Mouse (Mus musculus): ENCODE results near the gene Gm10974. TPM values are rescaled to one million over a fixed set of nuclear protein-coding genes. Genes with fewer than 3 reads are reported as not detected.

The Gm10974 gene
- total and polyA plus RNA-seq, 2 experiments from 2014 or later = not detected

- Histone ChIP-seq H3K27me3 (ENCODE audit: control insufficient read depth, insufficient read depth, low read length) (no peaks in the 10 kb centered on the region), H3K9ac (replicated peaks; ENCODE audit: low read depth, low read length) (no peak overlapping the region), H3K36me3 (replicated peaks; ENCODE audit: control insufficient read depth, insufficient read depth, low read length) (no peaks in the 10 kb centered on the region), H3K27ac (ENCODE audit: low read depth) (no peak overlapping the region), H3K4me1 (ENCODE audit: control insufficient read depth, insufficient read depth) (no peaks in the 10 kb centered on the region), H3K9me3 (replicated peaks; ENCODE audit: control insufficient read depth, low read length) (no peaks in the 10 kb centered on the region), H3K4me3 (ENCODE audit: low read depth, low read length) (no peak overlapping the region), H3K4me2 (ENCODE audit: low read depth, low read length) (no peak overlapping the region)
- TF ChIP-seq CTCF (IDR thresholded peaks at IDR 0.05; ENCODE audit: low read depth) (no peak), EP300 (IDR thresholded peaks at IDR 0.05; ENCODE audit: low read depth) (no peak)
- WGBS = 80% methylated on average over 10 of the region's 10 CpGs
- DNase-seq (ENCODE audit: low spot score) (no peak), ATAC-seq (ENCODE audit: insufficient read depth, low read depth) (no peak)
These were observed 17.1 kb upstream of the Gm10974 start for GRCm38 (mm10) chr7:66348588-66348987.

GRCm38 (mm10) chr7:66349670-66350069 is 16.0 kb upstream of the Gm10974 start:
- H3K9me3 ChIP-seq (replicated peaks; ENCODE audit: control insufficient read depth, low read length) = no peaks in the 10 kb centered on the region

DNA sequence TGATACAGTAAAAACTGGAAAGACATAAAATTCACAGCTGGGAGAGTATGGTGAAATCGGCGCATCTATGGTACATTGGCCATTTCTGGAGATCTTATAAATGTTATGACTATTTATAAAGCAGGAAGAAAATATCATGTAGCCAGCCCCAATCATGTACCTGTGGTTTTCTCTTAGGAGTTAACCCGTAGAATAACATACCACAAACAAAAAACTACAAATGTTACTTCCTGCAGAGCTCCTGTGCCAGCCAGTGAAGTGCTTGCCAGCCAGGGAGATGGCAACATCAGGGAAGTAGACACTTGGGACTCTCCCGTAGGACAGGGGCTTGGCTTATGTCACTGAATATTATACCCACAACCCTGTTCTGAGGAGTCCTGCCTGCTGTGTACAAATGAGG is 14.6 kb upstream of the Gm10974 start:
- no peak overlapping the region for H3K9ac ChIP-seq (replicated peaks; ENCODE audit: low read depth, low read length)
- no peak overlapping the region for H3K4me3 ChIP-seq (ENCODE audit: low read depth, low read length)
- H3K9me3 ChIP-seq (replicated peaks; ENCODE audit: control insufficient read depth, low read length) = no peaks in the 10 kb centered on the region
- H3K36me3 ChIP-seq (replicated peaks; ENCODE audit: control insufficient read depth, insufficient read depth, low read length) = no peaks in the 10 kb centered on the region
- no peaks in the 10 kb centered on the region for H3K27me3 ChIP-seq (ENCODE audit: control insufficient read depth, insufficient read depth, low read length)
- no peaks in the 10 kb centered on the region for H3K4me1 ChIP-seq (ENCODE audit: control insufficient read depth, insufficient read depth)
- H3K4me2 ChIP-seq (ENCODE audit: low read depth, low read length) = no peak overlapping the region
- DNase-seq (ENCODE audit: low spot score) (no peak), ATAC-seq (ENCODE audit: insufficient read depth, low read depth) (no peak)
- 75% methylated on average over 4 of the region's 4 CpGs for WGBS
- no peak overlapping the region for H3K27ac ChIP-seq (ENCODE audit: low read depth)
- no peak for TF ChIP-seq CTCF (IDR thresholded peaks at IDR 0.05; ENCODE audit: low read depth)
- no peak for TF ChIP-seq EP300 (IDR thresholded peaks at IDR 0.05; ENCODE audit: low read depth)

More at GRCm38 (mm10) chr7:66349670-66350069, 16.0 kb upstream of the Gm10974 start:
- no peak overlapping the region for H3K27ac ChIP-seq (ENCODE audit: low read depth)
- H3K4me1 ChIP-seq (ENCODE audit: control insufficient read depth, insufficient read depth) = no peaks in the 10 kb centered on the region
- no peak overlapping the region for H3K9ac ChIP-seq (replicated peaks; ENCODE audit: low read depth, low read length)
- no peak overlapping the region for H3K4me2 ChIP-seq (ENCODE audit: low read depth, low read length)
- 59% methylated on average over 11 of the region's 11 CpGs for WGBS
- H3K36me3 ChIP-seq (replicated peaks; ENCODE audit: control insufficient read depth, insufficient read depth, low read length) = no peaks in the 10 kb centered on the region
- TF ChIP-seq EP300 (IDR thresholded peaks at IDR 0.05; ENCODE audit: low read depth) (no peak), CTCF (IDR thresholded peaks at IDR 0.05; ENCODE audit: low read depth) (no peak)
- ATAC-seq (ENCODE audit: insufficient read depth, low read depth) (no peak), DNase-seq (ENCODE audit: low spot score) (no peak)
- H3K27me3 ChIP-seq (ENCODE audit: control insufficient read depth, insufficient read depth, low read length) = no peaks in the 10 kb centered on the region
- no peak overlapping the region for H3K4me3 ChIP-seq (ENCODE audit: low read depth, low read length)

DNA sequence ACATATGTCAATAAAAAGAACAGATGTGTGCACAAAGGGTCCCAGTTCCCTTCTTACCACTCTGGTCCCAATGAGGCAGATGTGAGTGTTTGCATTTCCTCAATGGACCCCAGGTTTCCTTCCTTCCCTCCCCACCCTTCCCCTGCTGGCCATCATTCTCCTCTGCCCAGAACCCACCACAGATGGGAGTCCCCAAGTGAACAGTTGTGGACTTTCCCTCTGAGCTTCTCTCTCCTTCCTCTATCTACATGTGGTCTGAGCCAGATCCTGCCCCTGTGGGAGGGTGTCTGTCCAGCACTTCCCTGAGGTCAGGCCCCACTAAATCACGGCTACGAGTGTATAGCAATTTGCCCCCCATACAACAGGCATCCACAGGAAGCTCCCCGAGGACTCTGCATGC is 10.8 kb upstream of the Gm10974 start:
- Histone ChIP-seq H3K4me1 (ENCODE audit: control insufficient read depth, insufficient read depth) (no peaks in the 10 kb centered on the region), H3K9ac (replicated peaks; ENCODE audit: low read depth, low read length) (no peak overlapping the region), H3K4me2 (ENCODE audit: low read depth, low read length) (no peak overlapping the region), H3K27ac (ENCODE audit: low read depth) (no peak overlapping the region), H3K36me3 (replicated peaks; ENCODE audit: control insufficient read depth, insufficient read depth, low read length) (peaks cover 2% of the 10 kb centered on the region; the same call in 1 of the 2 replicates), H3K4me3 (ENCODE audit: low read depth, low read length) (no peak overlapping the region), H3K9me3 (replicated peaks; ENCODE audit: control insufficient read depth, low read length) (no peaks in the 10 kb centered on the region), H3K27me3 (ENCODE audit: control insufficient read depth, insufficient read depth, low read length) (no peaks in the 10 kb centered on the region)
- TF ChIP-seq CTCF (IDR thresholded peaks at IDR 0.05; ENCODE audit: low read depth) = no peak
- TF ChIP-seq EP300 (IDR thresholded peaks at IDR 0.05; ENCODE audit: low read depth) = no peak
- DNase-seq (ENCODE audit: low spot score) = no peak
- no peak for ATAC-seq (ENCODE audit: insufficient read depth, low read depth)
- 46% methylated on average over 3 of the region's 3 CpGs for WGBS

GRCm38 (mm10) chr7:66355791-66356522 is 9.7 kb upstream of the Gm10974 start:
- Histone ChIP-seq H3K9me3 (replicated peaks; ENCODE audit: control insufficient read depth, low read length) (peaks cover 7% of the 10 kb centered on the region; the same call in 1 of the 2 replicates), H3K27ac (ENCODE audit: low read depth) (no peak overlapping the region), H3K4me3 (ENCODE audit: low read depth, low read length) (no peak overlapping the region), H3K36me3 (replicated peaks; ENCODE audit: control insufficient read depth, insufficient read depth, low read length) (peaks cover 10% of the 10 kb centered on the region; the same call in 1 of the 2 replicates), H3K9ac (replicated peaks; ENCODE audit: low read depth, low read length) (no peak overlapping the region), H3K27me3 (ENCODE audit: control insufficient read depth, insufficient read depth, low read length) (no peaks in the 10 kb centered on the region), H3K4me1 (ENCODE audit: control insufficient read depth, insufficient read depth) (no peaks in the 10 kb centered on the region), H3K4me2 (ENCODE audit: low read depth, low read length) (no peak overlapping the region)
- 85% methylated on average over 8 of the region's 8 CpGs for WGBS
- TF ChIP-seq EP300 (IDR thresholded peaks at IDR 0.05; ENCODE audit: low read depth) (no peak), CTCF (IDR thresholded peaks at IDR 0.05; ENCODE audit: low read depth) (no peak)
- ATAC-seq (ENCODE audit: insufficient read depth, low read depth) (no peak), DNase-seq (ENCODE audit: low spot score) (no peak)

- Histone ChIP-seq H3K27me3 (ENCODE audit: control insufficient read depth, insufficient read depth, low read length) (no peaks in the 10 kb centered on the region), H3K4me3 (ENCODE audit: low read depth, low read length) (no peak overlapping the region), H3K9me3 (replicated peaks; ENCODE audit: control insufficient read depth, low read length) (peaks cover 16% of the 10 kb centered on the region), H3K4me1 (ENCODE audit: control insufficient read depth, insufficient read depth) (no peaks in the 10 kb centered on the region), H3K9ac (replicated peaks; ENCODE audit: low read depth, low read length) (no peak overlapping the region), H3K27ac (ENCODE audit: low read depth) (no peak overlapping the region), H3K36me3 (replicated peaks; ENCODE audit: control insufficient read depth, insufficient read depth, low read length) (peaks cover 10% of the 10 kb centered on the region; the same call in 1 of the 2 replicates), H3K4me2 (ENCODE audit: low read depth, low read length) (no peak overlapping the region)
- no peak for TF ChIP-seq EP300 (IDR thresholded peaks at IDR 0.05; ENCODE audit: low read depth)
- TF ChIP-seq CTCF (IDR thresholded peaks at IDR 0.05; ENCODE audit: low read depth) = no peak
- no peak for DNase-seq (ENCODE audit: low spot score)
- 89% methylated on average over 3 of the region's 3 CpGs for WGBS
- ATAC-seq (ENCODE audit: insufficient read depth, low read depth) = no peak
These were observed 7.2 kb upstream of the Gm10974 start for GRCm38 (mm10) chr7:66358461-66358860.
